Mouse (Mus musculus): Measurements from ENCODE around the gene Mgst3. TPM values are rescaled to one million over a fixed set of nuclear protein-coding genes. Genes with fewer than 3 reads are reported as not detected.
A peak's percentile ranks its signal among the peaks of the same experiment; 100 is the strongest.

The Mgst3 gene
- polyA plus RNA-seq (2014; fragmentation: Nextera tagmentation; extraction: Ambion mirVana) = 45.5 and 46.6 TPM in 2 replicates

- peak within 1 kb of the TSS; percentile 47 for H3K4me3 ChIP-seq (ENCODE audit: low read depth, low read length)
- H3K4me2 ChIP-seq = peak within 1 kb of the TSS; percentile 96
- under 1% methylated on average over 45 of the region's 45 CpGs for WGBS
- ATAC-seq (ENCODE audit: insufficient read depth) (peak; percentile 97), DNase-seq (peak; percentile 98)
- H3K9ac ChIP-seq = peak within 1 kb of the TSS; percentile 72
- H3K27ac ChIP-seq (ENCODE audit: low read depth) = peak within 1 kb of the TSS; percentile 76
- H3K36me3 ChIP-seq (ENCODE audit: insufficient read depth) = no peaks in the 10 kb centered on the region
- peak; percentile 70 for TF ChIP-seq CTCF (IDR thresholded peaks at IDR 0.05; ENCODE audit: low read depth)
- H3K4me1 ChIP-seq (ENCODE audit: insufficient read depth) = no peaks in the 10 kb centered on the region
- no peaks in the 10 kb centered on the region for H3K9me3 ChIP-seq (ENCODE audit: low read depth, low read length)
- H3K27me3 ChIP-seq (ENCODE audit: insufficient read depth, low read length) = no peaks in the 10 kb centered on the region
These were observed at the start of gene Mgst3 for GRCm38 (mm10) chr1:167393683-167394492. TSS of gene Mgst3 (minus strand) at chr1:167393841.

DNA sequence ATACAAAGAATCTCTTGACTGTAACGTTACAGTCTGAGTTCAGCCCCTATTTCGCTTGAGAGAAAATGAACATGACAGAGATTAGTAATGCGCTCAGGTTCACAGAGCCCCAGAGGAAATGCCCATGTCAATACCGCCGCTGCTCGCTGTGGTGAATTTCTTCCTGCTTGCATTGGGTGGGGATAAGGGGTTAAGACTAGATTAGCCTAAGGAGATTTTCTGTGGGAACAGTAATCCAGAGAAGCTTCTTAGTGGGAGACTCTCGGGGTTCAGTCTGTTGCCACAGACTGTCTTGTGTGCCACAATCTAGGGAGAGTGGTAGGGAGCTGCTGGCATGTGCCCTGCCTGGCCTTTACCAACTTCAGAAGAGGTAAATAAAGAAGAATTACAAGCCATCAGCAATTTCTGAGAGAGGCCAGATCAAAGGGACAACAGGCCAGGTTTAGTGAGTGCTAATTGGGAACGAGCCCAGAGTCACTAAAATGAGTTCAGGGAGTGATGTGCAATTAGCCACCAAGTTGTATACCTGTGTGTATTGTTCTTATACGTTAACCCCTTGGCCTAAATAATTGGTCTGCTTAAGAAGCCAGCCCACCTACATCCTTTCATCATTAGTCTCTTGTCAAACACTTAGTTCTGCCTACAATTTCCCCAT is 44.7 kb upstream of the Mgst3 start:
- Histone ChIP-seq H3K4me1 (ENCODE audit: insufficient read depth) (no peaks in the 10 kb centered on the region), H3K9me3 (ENCODE audit: low read depth, low read length) (no peaks in the 10 kb centered on the region), H3K9ac (no peak overlapping the region), H3K4me2 (no peak overlapping the region), H3K36me3 (ENCODE audit: insufficient read depth) (no peaks in the 10 kb centered on the region), H3K4me3 (ENCODE audit: low read depth, low read length) (no peak overlapping the region), H3K27ac (ENCODE audit: low read depth) (no peak overlapping the region), H3K27me3 (ENCODE audit: insufficient read depth, low read length) (no peaks in the 10 kb centered on the region)
- ATAC-seq (ENCODE audit: insufficient read depth) (no peak), DNase-seq (no peak)
- 66% methylated on average over 9 of the region's 9 CpGs for WGBS
- TF ChIP-seq CTCF (IDR thresholded peaks at IDR 0.05; ENCODE audit: low read depth) = no peak

- no peak for ATAC-seq (ENCODE audit: insufficient read depth)
- no peaks in the 10 kb centered on the region for H3K27me3 ChIP-seq (ENCODE audit: insufficient read depth, low read length)
These were observed 43.5 kb upstream of the Mgst3 start for GRCm38 (mm10) chr1:167437091-167437490.

GRCm38 (mm10) chr1:167436186-167436975 is 42.7 kb upstream of the Mgst3 start:
- TF ChIP-seq CTCF (IDR thresholded peaks at IDR 0.05; ENCODE audit: low read depth) = no peak
- Histone ChIP-seq H3K9me3 (ENCODE audit: low read depth, low read length) (no peaks in the 10 kb centered on the region), H3K27ac (ENCODE audit: low read depth) (no peak overlapping the region), H3K4me2 (no peak overlapping the region), H3K4me1 (ENCODE audit: insufficient read depth) (no peaks in the 10 kb centered on the region), H3K36me3 (ENCODE audit: insufficient read depth) (no peaks in the 10 kb centered on the region), H3K27me3 (ENCODE audit: insufficient read depth, low read length) (no peaks in the 10 kb centered on the region), H3K9ac (no peak overlapping the region), H3K4me3 (ENCODE audit: low read depth, low read length) (no peak overlapping the region)
- DNase-seq (no peak), ATAC-seq (ENCODE audit: insufficient read depth) (no peak)
- WGBS = 74% methylated on average over 7 of the region's 7 CpGs

More at GRCm38 (mm10) chr1:167437091-167437490, 43.5 kb upstream of the Mgst3 start:
- no peaks in the 10 kb centered on the region for H3K4me1 ChIP-seq (ENCODE audit: insufficient read depth)
- DNase-seq = no peak
- no peaks in the 10 kb centered on the region for H3K9me3 ChIP-seq (ENCODE audit: low read depth, low read length)
- TF ChIP-seq CTCF (IDR thresholded peaks at IDR 0.05; ENCODE audit: low read depth) = no peak
- WGBS = 65% methylated on average over 7 of the region's 7 CpGs
- H3K9ac ChIP-seq = no peak overlapping the region
- H3K4me2 ChIP-seq = no peak overlapping the region
- no peaks in the 10 kb centered on the region for H3K36me3 ChIP-seq (ENCODE audit: insufficient read depth)
- H3K4me3 ChIP-seq (ENCODE audit: low read depth, low read length) = no peak overlapping the region
- H3K27ac ChIP-seq (ENCODE audit: low read depth) = no peak overlapping the region

GRCm38 (mm10) chr1:167434931-167435330 is 41.3 kb upstream of the Mgst3 start:
- Histone ChIP-seq H3K4me2 (no peak overlapping the region), H3K4me3 (ENCODE audit: low read depth, low read length) (no peak overlapping the region), H3K9me3 (ENCODE audit: low read depth, low read length) (no peaks in the 10 kb centered on the region), H3K9ac (no peak overlapping the region), H3K4me1 (ENCODE audit: insufficient read depth) (no peaks in the 10 kb centered on the region), H3K27me3 (ENCODE audit: insufficient read depth, low read length) (no peaks in the 10 kb centered on the region), H3K27ac (ENCODE audit: low read depth) (no peak overlapping the region), H3K36me3 (ENCODE audit: insufficient read depth) (no peaks in the 10 kb centered on the region)
- ATAC-seq (ENCODE audit: insufficient read depth) = no peak
- 87% methylated on average over 4 of the region's 4 CpGs for WGBS
- DNase-seq = no peak
- TF ChIP-seq CTCF (IDR thresholded peaks at IDR 0.05; ENCODE audit: low read depth) = no peak

- TF ChIP-seq CTCF (IDR thresholded peaks at IDR 0.05; ENCODE audit: low read depth) = no peak
- H3K27ac ChIP-seq (ENCODE audit: low read depth) = peak overlapping the region; percentile 60
- no peaks in the 10 kb centered on the region for H3K27me3 ChIP-seq (ENCODE audit: insufficient read depth, low read length)
- DNase-seq (peak; percentile 52), ATAC-seq (ENCODE audit: insufficient read depth) (peak; percentile 78)
- 49% methylated on average over 9 of the region's 9 CpGs for WGBS
- no peaks in the 10 kb centered on the region for H3K9me3 ChIP-seq (ENCODE audit: low read depth, low read length)
- no peak overlapping the region for H3K9ac ChIP-seq
- H3K4me3 ChIP-seq (ENCODE audit: low read depth, low read length) = no peak overlapping the region
- H3K36me3 ChIP-seq (ENCODE audit: insufficient read depth) = no peaks in the 10 kb centered on the region
- H3K4me2 ChIP-seq = no peak overlapping the region
- no peaks in the 10 kb centered on the region for H3K4me1 ChIP-seq (ENCODE audit: insufficient read depth)
These were observed 37.5 kb upstream of the Mgst3 start for GRCm38 (mm10) chr1:167430976-167431676.

Data from lung, embryonic 14.5 days (tissue).